Mouse (Mus musculus): ENCODE data around the gene Ctdspl. TPM values are rescaled to one million over a fixed set of nuclear protein-coding genes. Genes with fewer than 3 reads are reported as not detected.

Gene Ctdspl
- polyA plus RNA-seq, 1 experiment from 2014 or later = 17.6 TPM

GRCm38 (mm10) chr9:118963149-118963548, 36.9 kb downstream of the Ctdspl start:
- Histone ChIP-seq H3K4me3 (replicated peaks; ENCODE audit: low read length) (no peak overlapping the region), H3K27ac (ENCODE audit: low read length) (no peak overlapping the region), H3K27me3 (ENCODE audit: control insufficient read depth, insufficient read depth, low read length) (no peaks in the 10 kb centered on the region), H3K4me1 (ENCODE audit: control insufficient read depth, insufficient read depth, low read length) (peaks cover 21% of the 10 kb centered on the region), H3K9ac (ENCODE audit: low read length) (no peak overlapping the region), H3K36me3 (ENCODE audit: control insufficient read depth, insufficient read depth, low read length) (no peaks in the 10 kb centered on the region; the same call in 1 of the 2 replicates), H3K4me2 (ENCODE audit: low read depth, low read length) (no peak overlapping the region), H3K9me3 (replicated peaks; ENCODE audit: control insufficient read depth, low read length) (0 out of 2 replicates have a peak, but pooled peaks cover 4% of the 10 kb centered on the region)
- ATAC-seq (ENCODE audit: insufficient read depth, low FRiP score) = no peak
- WGBS = 80% methylated on average over 9 of the region's 9 CpGs

DNA sequence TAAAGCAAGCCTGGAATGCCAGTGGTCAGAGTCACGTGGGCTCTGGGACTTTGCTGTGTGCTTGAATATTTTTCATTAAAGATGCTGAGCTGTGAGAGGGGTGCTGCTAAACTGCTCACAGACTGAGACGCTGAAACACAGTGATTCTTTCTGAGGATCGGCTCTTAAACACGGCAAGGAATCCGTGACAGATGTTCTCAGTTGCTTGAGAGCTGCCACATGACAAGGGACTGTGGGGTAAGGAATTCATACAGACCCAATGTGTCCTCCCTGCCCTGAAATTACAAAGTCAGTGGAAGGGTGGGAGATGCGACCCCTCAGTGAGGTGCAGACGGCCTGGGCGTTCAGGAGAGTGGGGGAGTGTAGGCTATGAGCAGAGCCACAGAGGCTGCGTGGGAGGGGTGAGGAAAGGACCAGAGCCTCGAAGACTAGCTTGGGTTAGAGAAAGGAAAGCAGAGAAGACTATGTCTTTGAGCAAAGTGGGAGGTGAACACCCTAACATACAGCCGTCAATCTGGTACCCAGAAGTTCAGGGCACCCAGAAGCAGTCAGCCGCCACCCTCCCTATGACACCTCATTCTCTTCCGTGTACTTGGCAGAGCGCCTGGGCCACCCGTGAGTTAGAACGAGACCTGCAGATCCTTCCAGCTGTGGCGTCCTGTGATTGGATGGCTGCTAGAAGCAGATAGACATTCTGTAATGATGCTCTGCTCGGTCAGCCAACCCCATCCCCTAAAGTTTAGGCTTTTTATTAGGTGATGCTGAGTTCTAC, 38.2 kb downstream of the Ctdspl start:
- WGBS = 56% methylated on average over 18 of the region's 18 CpGs

GRCm38 (mm10) chr9:118969810-118970209, 43.6 kb downstream of the Ctdspl start:
- no peak overlapping the region for H3K4me3 ChIP-seq (replicated peaks; ENCODE audit: low read length)
- H3K4me1 ChIP-seq (ENCODE audit: control insufficient read depth, insufficient read depth, low read length) = peaks cover 11% of the 10 kb centered on the region
- no peak for ATAC-seq (ENCODE audit: insufficient read depth, low FRiP score)
- H3K4me2 ChIP-seq (ENCODE audit: low read depth, low read length) = no peak overlapping the region
- H3K9me3 ChIP-seq (replicated peaks; ENCODE audit: control insufficient read depth, low read length) = 0 out of 2 replicates have a peak, but pooled peaks cover 4% of the 10 kb centered on the region
- no peak overlapping the region for H3K9ac ChIP-seq (ENCODE audit: low read length)
- H3K36me3 ChIP-seq (ENCODE audit: control insufficient read depth, insufficient read depth, low read length) = no peaks in the 10 kb centered on the region; the same call in 1 of the 2 replicates
- no peaks in the 10 kb centered on the region for H3K27me3 ChIP-seq (ENCODE audit: control insufficient read depth, insufficient read depth, low read length)
- H3K27ac ChIP-seq (ENCODE audit: low read length) = no peak overlapping the region
- 70% methylated on average over 4 of the region's 4 CpGs for WGBS

More for the DNA sequence above, 38.2 kb downstream of the Ctdspl start:
- 0 out of 2 replicates have a peak, but pooled peaks cover 4% of the 10 kb centered on the region for H3K9me3 ChIP-seq (replicated peaks; ENCODE audit: control insufficient read depth, low read length)
- peaks cover 16% of the 10 kb centered on the region for H3K4me1 ChIP-seq (ENCODE audit: control insufficient read depth, insufficient read depth, low read length)
- no peak overlapping the region for H3K4me3 ChIP-seq (replicated peaks; ENCODE audit: low read length)
- H3K27ac ChIP-seq (ENCODE audit: low read length) = no peak overlapping the region
- 0 out of 2 replicates have a peak overlapping the region, but pooled peaks have one; percentile 7 for H3K9ac ChIP-seq (ENCODE audit: low read length)
- no peak for ATAC-seq (ENCODE audit: insufficient read depth, low FRiP score)
- H3K27me3 ChIP-seq (ENCODE audit: control insufficient read depth, insufficient read depth, low read length) = no peaks in the 10 kb centered on the region
- no peaks in the 10 kb centered on the region; the same call in 1 of the 2 replicates for H3K36me3 ChIP-seq (ENCODE audit: control insufficient read depth, insufficient read depth, low read length)
- no peak overlapping the region for H3K4me2 ChIP-seq (ENCODE audit: low read depth, low read length)

- H3K4me1 ChIP-seq (ENCODE audit: control insufficient read depth, insufficient read depth, low read length) = peaks cover 21% of the 10 kb centered on the region
- H3K27me3 ChIP-seq (ENCODE audit: control insufficient read depth, insufficient read depth, low read length) = no peaks in the 10 kb centered on the region
- H3K36me3 ChIP-seq (ENCODE audit: control insufficient read depth, insufficient read depth, low read length) = no peaks in the 10 kb centered on the region
- H3K27ac ChIP-seq (ENCODE audit: low read length) = no peak overlapping the region
- H3K4me2 ChIP-seq (ENCODE audit: low read depth, low read length) = no peak overlapping the region
- H3K4me3 ChIP-seq (replicated peaks; ENCODE audit: low read length) = no peak overlapping the region
- 85% methylated on average over 7 of the region's 7 CpGs for WGBS
- no peak for ATAC-seq (ENCODE audit: insufficient read depth, low FRiP score)
- H3K9ac ChIP-seq (ENCODE audit: low read length) = no peak overlapping the region
- no peaks in the 10 kb centered on the region for H3K9me3 ChIP-seq (replicated peaks; ENCODE audit: control insufficient read depth, low read length)
Observed at GRCm38 (mm10) chr9:118973028-118973427, 46.8 kb downstream of the Ctdspl start.

GRCm38 (mm10) chr9:118973566-118973965, 47.3 kb downstream of the Ctdspl start:
- WGBS = 71% methylated on average over 5 of the region's 5 CpGs
- peaks cover 21% of the 10 kb centered on the region for H3K4me1 ChIP-seq (ENCODE audit: control insufficient read depth, insufficient read depth, low read length)
- no peak overlapping the region for H3K27ac ChIP-seq (ENCODE audit: low read length)
- no peak overlapping the region for H3K9ac ChIP-seq (ENCODE audit: low read length)
- H3K9me3 ChIP-seq (replicated peaks; ENCODE audit: control insufficient read depth, low read length) = no peaks in the 10 kb centered on the region
- no peaks in the 10 kb centered on the region for H3K27me3 ChIP-seq (ENCODE audit: control insufficient read depth, insufficient read depth, low read length)
- ATAC-seq (ENCODE audit: insufficient read depth, low FRiP score) = no peak
- no peak overlapping the region for H3K4me3 ChIP-seq (replicated peaks; ENCODE audit: low read length)
- H3K4me2 ChIP-seq (ENCODE audit: low read depth, low read length) = no peak overlapping the region
- H3K36me3 ChIP-seq (ENCODE audit: control insufficient read depth, insufficient read depth, low read length) = no peaks in the 10 kb centered on the region

GRCm38 (mm10) chr9:118974148-118974547, 47.9 kb downstream of the Ctdspl start:
- WGBS = 32% methylated on average over 5 of the region's 5 CpGs
- Histone ChIP-seq H3K4me3 (replicated peaks; ENCODE audit: low read length) (no peak overlapping the region), H3K9me3 (replicated peaks; ENCODE audit: control insufficient read depth, low read length) (no peaks in the 10 kb centered on the region), H3K36me3 (ENCODE audit: control insufficient read depth, insufficient read depth, low read length) (no peaks in the 10 kb centered on the region), H3K27ac (ENCODE audit: low read length) (no peak overlapping the region), H3K9ac (ENCODE audit: low read length) (no peak overlapping the region), H3K4me1 (ENCODE audit: control insufficient read depth, insufficient read depth, low read length) (peaks cover 21% of the 10 kb centered on the region), H3K4me2 (ENCODE audit: low read depth, low read length) (no peak overlapping the region), H3K27me3 (ENCODE audit: control insufficient read depth, insufficient read depth, low read length) (no peaks in the 10 kb centered on the region)
- no peak for ATAC-seq (ENCODE audit: insufficient read depth, low FRiP score)

DNA sequence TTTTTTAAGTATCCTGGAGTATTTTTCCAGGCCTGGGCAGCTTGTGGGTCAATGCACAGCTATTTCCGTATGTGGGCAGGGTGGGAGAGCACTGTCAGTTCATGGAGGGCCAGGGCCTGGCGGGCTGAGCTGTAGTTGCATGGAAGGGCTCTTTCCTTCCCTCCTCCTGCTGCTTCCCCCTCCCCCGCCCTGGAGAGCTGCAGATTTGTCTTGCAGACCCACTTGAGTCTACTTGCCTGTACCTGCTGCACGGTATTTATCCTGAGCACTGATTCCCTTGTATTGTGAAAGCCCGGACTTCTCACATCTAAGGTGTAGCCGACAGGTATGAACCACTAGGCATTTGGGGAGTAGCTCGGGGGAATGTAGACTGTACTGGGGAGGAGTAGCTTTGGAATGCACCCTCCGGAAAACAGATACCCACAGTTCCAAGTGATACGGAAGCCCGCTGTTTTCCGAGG, 49.0 kb downstream of the Ctdspl start:
- Histone ChIP-seq H3K4me2 (ENCODE audit: low read depth, low read length) (no peak overlapping the region), H3K4me1 (ENCODE audit: control insufficient read depth, insufficient read depth, low read length) (peaks cover 28% of the 10 kb centered on the region), H3K9ac (ENCODE audit: low read length) (no peak overlapping the region), H3K9me3 (replicated peaks; ENCODE audit: control insufficient read depth, low read length) (no peaks in the 10 kb centered on the region), H3K36me3 (ENCODE audit: control insufficient read depth, insufficient read depth, low read length) (no peaks in the 10 kb centered on the region), H3K27ac (ENCODE audit: low read length) (peak overlapping the region; percentile 26; the same call in 1 of the 2 replicates), H3K27me3 (ENCODE audit: control insufficient read depth, insufficient read depth, low read length) (no peaks in the 10 kb centered on the region), H3K4me3 (replicated peaks; ENCODE audit: low read length) (no peak overlapping the region)
- ATAC-seq (ENCODE audit: insufficient read depth, low FRiP score) = peak; percentile 37; the same call in 1 of the 2 replicates
- WGBS = 41% methylated on average over 11 of the region's 11 CpGs

- no peaks in the 10 kb centered on the region for H3K9me3 ChIP-seq (replicated peaks; ENCODE audit: control insufficient read depth, low read length)
- H3K9ac ChIP-seq (ENCODE audit: low read length) = no peak overlapping the region
- no peak overlapping the region; the same call in 1 of the 2 replicates for H3K27ac ChIP-seq (ENCODE audit: low read length)
- 42% methylated on average over 9 of the region's 9 CpGs for WGBS
- H3K4me3 ChIP-seq (replicated peaks; ENCODE audit: low read length) = no peak overlapping the region
- no peaks in the 10 kb centered on the region for H3K36me3 ChIP-seq (ENCODE audit: control insufficient read depth, insufficient read depth, low read length)
- H3K4me1 ChIP-seq (ENCODE audit: control insufficient read depth, insufficient read depth, low read length) = peaks cover 34% of the 10 kb centered on the region
- no peak for ATAC-seq (ENCODE audit: insufficient read depth, low FRiP score)
- no peaks in the 10 kb centered on the region for H3K27me3 ChIP-seq (ENCODE audit: control insufficient read depth, insufficient read depth, low read length)
- no peak overlapping the region for H3K4me2 ChIP-seq (ENCODE audit: low read depth, low read length)
Observed at GRCm38 (mm10) chr9:118975758-118976157, 49.5 kb downstream of the Ctdspl start.

DNA sequence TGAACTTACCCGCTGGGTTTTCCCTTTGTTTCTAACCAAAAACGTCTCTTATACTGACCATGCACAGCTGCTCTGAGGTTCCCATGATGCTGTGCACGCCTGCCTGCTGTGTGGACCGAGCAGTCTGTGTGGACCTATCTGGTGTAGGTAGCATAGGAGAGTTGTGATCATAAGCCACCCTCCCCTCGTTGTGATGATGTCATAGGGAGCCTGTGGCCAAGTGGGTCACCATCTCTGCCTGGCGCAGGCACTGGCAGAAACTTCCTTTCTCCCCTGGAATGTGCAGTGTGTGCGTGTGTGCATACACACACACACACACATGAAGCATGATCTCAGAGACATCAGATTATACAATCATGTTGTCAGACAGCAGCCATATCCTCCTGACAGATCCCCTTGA, 50.3 kb downstream of the Ctdspl start:
- Histone ChIP-seq H3K4me3 (replicated peaks; ENCODE audit: low read length) (no peak overlapping the region), H3K9ac (ENCODE audit: low read length) (no peak overlapping the region), H3K4me2 (ENCODE audit: low read depth, low read length) (no peak overlapping the region), H3K9me3 (replicated peaks; ENCODE audit: control insufficient read depth, low read length) (no peaks in the 10 kb centered on the region), H3K27me3 (ENCODE audit: control insufficient read depth, insufficient read depth, low read length) (no peaks in the 10 kb centered on the region), H3K4me1 (ENCODE audit: control insufficient read depth, insufficient read depth, low read length) (peaks cover 36% of the 10 kb centered on the region), H3K36me3 (ENCODE audit: control insufficient read depth, insufficient read depth, low read length) (no peaks in the 10 kb centered on the region), H3K27ac (ENCODE audit: low read length) (no peak overlapping the region)
- ATAC-seq (ENCODE audit: insufficient read depth, low FRiP score) = no peak
- 80% methylated on average over 7 of the region's 7 CpGs for WGBS

Measured in stomach, embryonic 16.5 days (tissue).